Comparison of ENCODE assay signal across 10 mouse cellular contexts in genomic region chr3:30219891-30220290, GRCm38 (mm10).
DNase-seq lines count a peak whose midpoint lies in the region; ATAC-seq lines count a peak whose summit lies in the region.
"Had no signal": no experiment of that assay in that cellular context is flagged by ENCODE, and none has a peak within 500 bp of the region (broad histone marks: within the 10 kb centered on the region; RNA-seq: fewer than 3 reads in every experiment).

No protein-coding gene starts in this region.

- no peaks in the 10 kb centered on the region for H3K27me3 ChIP-seq in heart, embryonic 12.5 days (replicated peaks)
- peaks cover 36% of the 10 kb centered on the region for H3K27me3 ChIP-seq in embryonic facial prominence, embryonic 10.5 days (replicated peaks; ENCODE audit: low read depth, poor library complexity, severe bottlenecking)
- H3K27me3 ChIP-seq in hindbrain, embryonic 13.5 days, result peaks cover 52% of the 10 kb centered on the region
- peaks cover 77% of the 10 kb centered on the region for H3K27me3 ChIP-seq in midbrain, embryonic 10.5 days (ENCODE audit: low read depth, poor library complexity, severe bottlenecking)

- H3K9ac ChIP-seq in heart, embryonic 12.5 days, result peak overlapping the region; percentile 42; the same call in 1 of the 2 replicates
- no peak overlapping the region for H3K9ac ChIP-seq in hindbrain, embryonic 13.5 days

- H3K4me3 ChIP-seq in heart, embryonic 12.5 days, result peak overlapping the region; percentile 36
- peak overlapping the region; percentile 49 for H3K4me3 ChIP-seq in embryonic facial prominence, embryonic 10.5 days
- H3K4me3 ChIP-seq in hindbrain, embryonic 13.5 days, result peak overlapping the region; percentile 30
- H3K4me3 ChIP-seq in midbrain, embryonic 10.5 days, result peak overlapping the region; percentile 46
- H3K4me3 ChIP-seq: erythroblast, embryonic 14.5 days had no signal

- H3K9me3 ChIP-seq in heart, embryonic 12.5 days (replicated peaks), result no peaks in the 10 kb centered on the region
- no peaks in the 10 kb centered on the region for H3K9me3 ChIP-seq in embryonic facial prominence, embryonic 10.5 days
- H3K9me3 ChIP-seq in hindbrain, embryonic 13.5 days, result no peaks in the 10 kb centered on the region
- H3K9me3 ChIP-seq in midbrain, embryonic 10.5 days (replicated peaks), result no peaks in the 10 kb centered on the region

- peak overlapping the region; percentile 68 for H3K4me2 ChIP-seq in heart, embryonic 12.5 days
- H3K4me2 ChIP-seq in hindbrain, embryonic 13.5 days, result peak overlapping the region; percentile 52

- DNase-seq in heart, postnatal 4 days, result no peak
- DNase-seq in embryonic facial prominence, embryonic 10.5 days (ENCODE audit: low spot score), result no peak
- DNase-seq in midbrain, embryonic 10.5 days (ENCODE audit: low spot score), result no peak
- no peak for DNase-seq in left cerebral cortex, postnatal 10 days (ENCODE audit: extremely low spot score in 1 of 2, low spot score in 2 of 2)
- DNase-seq in kidney, postnatal 4 days, result no peak
- no peak for DNase-seq in layer of hippocampus, postnatal 25 days (ENCODE audit: extremely low spot score in 1 of 2, low spot score in 1 of 2)
- DNase-seq: kidney, adult 9 months had no signal

- intact Hi-C loops in left cerebral cortex, postnatal 10 days (cut with DNase I), result loop anchor here (10.0 kb wide), 2 partner anchors 205 to 295 kb away; no protein-coding TSS in a partner anchor

- H3K27ac ChIP-seq in heart, embryonic 12.5 days (ENCODE audit: poor library complexity, severe bottlenecking), result no peak overlapping the region
- H3K27ac ChIP-seq in embryonic facial prominence, embryonic 10.5 days (replicated peaks), result peak overlapping the region; percentile 62
- no peak overlapping the region for H3K27ac ChIP-seq in hindbrain, embryonic 13.5 days
- peak overlapping the region; percentile 70 for H3K27ac ChIP-seq in midbrain, embryonic 10.5 days (replicated peaks)

- no peak for ATAC-seq in heart, embryonic 12.5 days (ENCODE audit: insufficient number of reproducible peaks, low FRiP score)
- no peak for ATAC-seq in hindbrain, embryonic 13.5 days (ENCODE audit: low FRiP score)

- no peaks in the 10 kb centered on the region for H3K36me3 ChIP-seq in heart, embryonic 12.5 days
- no peaks in the 10 kb centered on the region for H3K36me3 ChIP-seq in embryonic facial prominence, embryonic 10.5 days (replicated peaks)
- no peaks in the 10 kb centered on the region for H3K36me3 ChIP-seq in hindbrain, embryonic 13.5 days
- H3K36me3 ChIP-seq in midbrain, embryonic 10.5 days, result no peaks in the 10 kb centered on the region

- WGBS in heart, embryonic 12.5 days, result 47% methylated on average over 8 of the region's 8 CpGs
- WGBS in embryonic facial prominence, embryonic 10.5 days, result 28% methylated on average over 8 of the region's 8 CpGs
- WGBS in hindbrain, embryonic 13.5 days, result 29% methylated on average over 8 of the region's 8 CpGs
- 21% methylated on average over 8 of the region's 8 CpGs for whole genome bisulfite sequencing in midbrain, embryonic 10.5 days

- peaks cover 6% of the 10 kb centered on the region for H3K4me1 ChIP-seq in heart, embryonic 12.5 days (replicated peaks)
- H3K4me1 ChIP-seq in embryonic facial prominence, embryonic 10.5 days, result peaks cover 66% of the 10 kb centered on the region
- H3K4me1 ChIP-seq in hindbrain, embryonic 13.5 days (replicated peaks), result peaks cover 17% of the 10 kb centered on the region
- peaks cover 61% of the 10 kb centered on the region for H3K4me1 ChIP-seq in midbrain, embryonic 10.5 days

Comparison
In these comparisons a context has a peak if more than half of its experiments do, and no peak if none do; other contexts are left out.
1. H3K27ac ChIP-seq: peak in embryonic facial prominence, embryonic 10.5 days (single experiment) and midbrain, embryonic 10.5 days (single experiment); none in heart, embryonic 12.5 days (single experiment) and hindbrain, embryonic 13.5 days (single experiment).
2. Peak in every context shown above with its lines, with median percentiles within 50 percentile points of each other: H3K4me3 ChIP-seq.